Mouse (Mus musculus) gonadal fat pad, adult 2 months (tissue): ENCODE data around the gene Nr5a2. TPM values are rescaled to one million over a fixed set of nuclear protein-coding genes. Genes with fewer than 3 reads are reported as not detected.
"Not testable (repeated sequence)": the region's sequence is repeated elsewhere in the genome, so short reads cannot be mapped to it uniquely, and the experiment has no call there.

ENCODE experiments used
- DNase-seq: peaks from one replicate; pipeline ENCODE4 v3.0.0-alpha.2; 2012; ENCODE audit warnings: low read depth
- polyA plus RNA-seq: library from polyadenylated mRNA; depleted of rRNA; stranded (reverse); fragments of >200 nt; gene quantifications from 2 replicates; pipeline ENCODE4 v1.2.3, GENCODE M21; 2012

Gene Nr5a2
- polyA plus RNA-seq, 1 experiment, result 1.5 TPM

- no peak for DNase-seq
These were observed 121.0 kb downstream of the Nr5a2 start for GRCm38 (mm10) chr1:136839202-136839601.

GRCm38 (mm10) chr1:136832305-136833152 lies 127.7 kb downstream of the Nr5a2 start:
- DNase-seq, result no peak

- DNase-seq, result no peak
These were observed 129.3 kb downstream of the Nr5a2 start for GRCm38 (mm10) chr1:136830992-136831391.

- no peak for DNase-seq
These were observed 130.3 kb downstream of the Nr5a2 start for GRCm38 (mm10) chr1:136829931-136830330.

- no peak for DNase-seq
These were observed 136.4 kb downstream of the Nr5a2 start for GRCm38 (mm10) chr1:136823897-136824296.

DNA sequence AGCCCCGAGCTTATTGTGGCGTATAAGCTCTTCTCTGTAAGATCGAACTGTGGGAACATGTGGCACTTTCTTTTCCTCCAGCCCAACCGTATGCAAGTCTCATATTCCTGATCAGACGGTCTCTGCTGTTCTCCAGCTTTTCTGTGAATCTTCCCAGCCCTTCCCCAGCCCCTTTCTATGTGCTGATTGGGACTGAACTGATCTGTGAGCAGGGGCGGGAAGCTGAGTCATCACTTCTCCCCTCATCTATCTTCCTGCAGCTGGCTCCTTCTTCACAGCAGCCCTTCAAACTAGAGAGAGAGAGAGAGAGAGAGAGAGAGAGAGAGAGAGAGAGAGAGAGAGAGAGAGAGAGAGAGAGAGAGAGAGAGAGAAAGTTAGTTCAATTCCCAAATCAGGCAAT lies 159.6 kb downstream of the Nr5a2 start:
- no peak for DNase-seq

- DNase-seq, result no peak
These were observed 163.7 kb downstream of the Nr5a2 start for GRCm38 (mm10) chr1:136796361-136797090.

GRCm38 (mm10) chr1:136792957-136793883 lies 167.0 kb downstream of the Nr5a2 start:
- DNase-seq, result not testable (repeated sequence)
